Mouse (Mus musculus) limb, embryonic 13.5 days (tissue): ENCODE results near the gene Prdx5. TPM values are rescaled to one million over a fixed set of nuclear protein-coding genes. Genes with fewer than 3 reads are reported as not detected.

ENCODE experiments used
- ATAC-seq: fragments of 200-750 bp; cut with Nextera tagmentation; 2 replicates; pipeline ENCODE4 v1.8.0; 2017; ENCODE audit warnings: low read depth, moderate number of reproducible peaks, moderate TSS enrichment; ENCODE audit not compliant: low FRiP score
- H3K27ac ChIP-seq: fragments of 300-500 bp; sonication (generic); 2 replicates; pipeline ENCODE4 v1.5.1; 2015; ENCODE audit warnings: inconsistent platforms, mild to moderate bottlenecking, moderate library complexity
- H3K27me3 ChIP-seq: fragments of 300-500 bp; sonication (generic); 2 replicates; pipeline ENCODE4 v1.6.1; 2015; ENCODE audit warnings: mild to moderate bottlenecking, inconsistent platforms
- H3K36me3 ChIP-seq: fragments of 300-500 bp; sonication (generic); 2 replicates; pipeline ENCODE4 v1.6.1; 2015; ENCODE audit warnings: inconsistent platforms, mild to moderate bottlenecking, moderate library complexity
- H3K4me1 ChIP-seq: fragments of 300-500 bp; sonication (generic); 2 replicates; pipeline ENCODE4 v1.6.1; 2015; ENCODE audit warnings: inconsistent platforms
- H3K4me2 ChIP-seq: fragments of 300-500 bp; sonication (generic); replicated peaks from 2 replicates; pipeline ENCODE4 v1.6.1; 2015; ENCODE audit warnings: inconsistent platforms, mild to moderate bottlenecking, moderate library complexity
- H3K4me3 ChIP-seq: fragments of 300-500 bp; sonication (generic); 2 replicates; pipeline ENCODE4 v1.5.1; 2015; ENCODE audit warnings: moderate library complexity, mild to moderate bottlenecking, inconsistent platforms
- H3K9ac ChIP-seq: fragments of 300-500 bp; sonication (generic); 2 replicates; pipeline ENCODE4 v1.6.1; 2015; ENCODE audit warnings: mild to moderate bottlenecking, inconsistent platforms
- H3K9me3 ChIP-seq: fragments of 300-500 bp; sonication (generic); 2 replicates; pipeline ENCODE4 v1.6.1; 2016; ENCODE audit warnings: inconsistent platforms
- WGBS: fragments of 180-500 bp; shearing (Covaris S2); methylation state at CpG from one replicate; pipeline ENCODE4 v1.1.7; 2015; 5-methylcytosine and 5-hydroxymethylcytosine counted together
- polyA plus RNA-seq: library from polyadenylated mRNA; unstranded; fragments of >200 nt; fragmentation: Nextera tagmentation; extraction: Ambion mirVana; gene quantifications from 2 replicates; pipeline ENCODE4 v1.2.1, GENCODE M21; 2015

Prdx5 gene
- polyA plus RNA-seq: 223 and 235 TPM in 2 replicates

- peaks cover 62% of the 10 kb centered on the region for H3K36me3 ChIP-seq
- no peaks in the 10 kb centered on the region for H3K27me3 ChIP-seq
- peak; percentile 95 for ATAC-seq
- no peaks in the 10 kb centered on the region for H3K9me3 ChIP-seq
- H3K4me3 ChIP-seq: peak within 1 kb of the TSS; percentile 64
- H3K27ac ChIP-seq: peak within 1 kb of the TSS; percentile 98
- H3K4me2 ChIP-seq: peak within 1 kb of the TSS; percentile 69
- under 1% methylated on average over 65 of the region's 65 CpGs for WGBS
- H3K4me1 ChIP-seq: peaks cover 26% of the 10 kb centered on the region
- H3K9ac ChIP-seq: peak within 1 kb of the TSS; percentile 78
Measured at GRCm38 (mm10) chr19:6909507-6910289, at the start of gene Prdx5, which contains the start of gene Trmt112. Prdx5 (minus strand) TSS chr19:6910106. Trmt112 (plus strand) TSS chr19:6909698.

GRCm38 (mm10) chr19:6956461-6956860, 46.6 kb upstream of the Prdx5 start:
- no peaks in the 10 kb centered on the region for H3K27me3 ChIP-seq
- H3K27ac ChIP-seq: no peak overlapping the region
- no peaks in the 10 kb centered on the region for H3K9me3 ChIP-seq
- H3K36me3 ChIP-seq: peaks cover 74% of the 10 kb centered on the region
- H3K4me2 ChIP-seq: no peak overlapping the region
- no peak for ATAC-seq
- no peak overlapping the region for H3K9ac ChIP-seq
- H3K4me3 ChIP-seq: no peak overlapping the region
- WGBS: 84% methylated on average over 10 of the region's 10 CpGs
- H3K4me1 ChIP-seq: peaks cover 13% of the 10 kb centered on the region

- Histone ChIP-seq H3K4me2 (no peak overlapping the region), H3K4me3 (no peak overlapping the region), H3K9me3 (no peaks in the 10 kb centered on the region), H3K27me3 (no peaks in the 10 kb centered on the region), H3K36me3 (peaks cover 70% of the 10 kb centered on the region), H3K4me1 (peaks cover 13% of the 10 kb centered on the region), H3K9ac (no peak overlapping the region), H3K27ac (no peak overlapping the region)
- 63% methylated on average over 7 of the region's 7 CpGs for WGBS
- ATAC-seq: no peak
Measured at GRCm38 (mm10) chr19:6955424-6955823, 45.5 kb upstream of the Prdx5 start.

GRCm38 (mm10) chr19:6954046-6954445, 44.1 kb upstream of the Prdx5 start:
- no peak for ATAC-seq
- Histone ChIP-seq H3K27ac (no peak overlapping the region), H3K27me3 (no peaks in the 10 kb centered on the region), H3K36me3 (peaks cover 59% of the 10 kb centered on the region), H3K9me3 (no peaks in the 10 kb centered on the region), H3K4me2 (no peak overlapping the region), H3K4me3 (no peak overlapping the region), H3K4me1 (peaks cover 19% of the 10 kb centered on the region), H3K9ac (no peak overlapping the region)
- 58% methylated on average over 9 of the region's 9 CpGs for WGBS

GRCm38 (mm10) chr19:6952712-6953037, 42.8 kb upstream of the Prdx5 start:
- Histone ChIP-seq H3K9me3 (no peaks in the 10 kb centered on the region), H3K4me3 (peak overlapping the region; percentile 69), H3K36me3 (peaks cover 48% of the 10 kb centered on the region), H3K27ac (peak overlapping the region; percentile 55; the same call in 1 of the 2 replicates), H3K27me3 (no peaks in the 10 kb centered on the region), H3K9ac (peak overlapping the region; percentile 84), H3K4me2 (peak overlapping the region; percentile 97), H3K4me1 (peaks cover 19% of the 10 kb centered on the region)
- ATAC-seq: no peak
- 15% methylated on average over 3 of the region's 3 CpGs for WGBS

- peaks cover 43% of the 10 kb centered on the region for H3K36me3 ChIP-seq
- peak overlapping the region; percentile 97 for H3K4me2 ChIP-seq
- H3K4me1 ChIP-seq: peaks cover 19% of the 10 kb centered on the region
- H3K9me3 ChIP-seq: no peaks in the 10 kb centered on the region
- peak overlapping the region; percentile 69 for H3K4me3 ChIP-seq
- WGBS: 3% methylated on average over 31 of the region's 31 CpGs
- peak; percentile 13; the same call in 1 of the 2 replicates for ATAC-seq
- peak overlapping the region; percentile 84 for H3K9ac ChIP-seq
- no peaks in the 10 kb centered on the region for H3K27me3 ChIP-seq
- H3K27ac ChIP-seq: peak overlapping the region; percentile 95
Measured at GRCm38 (mm10) chr19:6951994-6952711, 42.2 kb upstream of the Prdx5 start.

GRCm38 (mm10) chr19:6951381-6951968, 41.6 kb upstream of the Prdx5 start:
- no peaks in the 10 kb centered on the region for H3K9me3 ChIP-seq
- H3K4me2 ChIP-seq: peak overlapping the region; percentile 97
- H3K27ac ChIP-seq: peak overlapping the region; percentile 95
- H3K27me3 ChIP-seq: no peaks in the 10 kb centered on the region
- H3K36me3 ChIP-seq: peaks cover 36% of the 10 kb centered on the region
- peaks cover 19% of the 10 kb centered on the region for H3K4me1 ChIP-seq
- H3K9ac ChIP-seq: peak overlapping the region; percentile 84
- under 1% methylated on average over 35 of the region's 35 CpGs for WGBS
- H3K4me3 ChIP-seq: peak overlapping the region; percentile 69
- peak; percentile 83 for ATAC-seq

GRCm38 (mm10) chr19:6950613-6951153, 40.8 kb upstream of the Prdx5 start:
- peak; percentile 31 for ATAC-seq
- H3K9me3 ChIP-seq: no peaks in the 10 kb centered on the region
- peaks cover 34% of the 10 kb centered on the region for H3K36me3 ChIP-seq
- WGBS: under 1% methylated on average over 28 of the region's 28 CpGs
- H3K9ac ChIP-seq: peak overlapping the region; percentile 84
- peaks cover 19% of the 10 kb centered on the region for H3K4me1 ChIP-seq
- peak overlapping the region; percentile 95 for H3K27ac ChIP-seq
- peak overlapping the region; percentile 69 for H3K4me3 ChIP-seq
- no peaks in the 10 kb centered on the region for H3K27me3 ChIP-seq
- peak overlapping the region; percentile 97 for H3K4me2 ChIP-seq

- WGBS: 70% methylated on average over 5 of the region's 5 CpGs
- Histone ChIP-seq H3K9me3 (no peaks in the 10 kb centered on the region), H3K27ac (peak overlapping the region; percentile 95), H3K4me2 (peak overlapping the region; percentile 97), H3K9ac (peak overlapping the region; percentile 84), H3K27me3 (no peaks in the 10 kb centered on the region), H3K4me3 (peak overlapping the region; percentile 69), H3K36me3 (peaks cover 31% of the 10 kb centered on the region), H3K4me1 (peaks cover 19% of the 10 kb centered on the region)
- ATAC-seq: no peak
Measured at GRCm38 (mm10) chr19:6949951-6950350, 40.0 kb upstream of the Prdx5 start.

- H3K9me3 ChIP-seq: no peaks in the 10 kb centered on the region
- H3K4me1 ChIP-seq: peaks cover 19% of the 10 kb centered on the region
- no peaks in the 10 kb centered on the region for H3K27me3 ChIP-seq
- peaks cover 27% of the 10 kb centered on the region for H3K36me3 ChIP-seq
- H3K9ac ChIP-seq: no peak overlapping the region; the same call in 1 of the 2 replicates
- H3K4me3 ChIP-seq: 0 out of 2 replicates have a peak overlapping the region, but pooled peaks have one; percentile 5
- WGBS: 92% methylated on average over 5 of the region's 5 CpGs
- ATAC-seq: no peak
- no peak overlapping the region for H3K27ac ChIP-seq
- peak overlapping the region; percentile 97; the same call in 1 of the 2 replicates for H3K4me2 ChIP-seq
Measured at GRCm38 (mm10) chr19:6949532-6949931, 39.6 kb upstream of the Prdx5 start.

- WGBS: 81% methylated on average over 4 of the region's 4 CpGs
- H3K27ac ChIP-seq: no peak overlapping the region
Measured at GRCm38 (mm10) chr19:6948186-6948585, 38.3 kb upstream of the Prdx5 start.

More at GRCm38 (mm10) chr19:6948186-6948585, 38.3 kb upstream of the Prdx5 start:
- peaks cover 16% of the 10 kb centered on the region for H3K36me3 ChIP-seq
- H3K4me2 ChIP-seq: no peak overlapping the region
- no peak overlapping the region for H3K4me3 ChIP-seq
- no peaks in the 10 kb centered on the region for H3K27me3 ChIP-seq
- H3K9ac ChIP-seq: no peak overlapping the region
- peaks cover 23% of the 10 kb centered on the region for H3K4me1 ChIP-seq
- ATAC-seq: no peak
- no peaks in the 10 kb centered on the region for H3K9me3 ChIP-seq
